Mouse (Mus musculus) bone marrow macrophage, adult 2 months (primary cell): Measurements from ENCODE around the gene Fam174b. TPM values are rescaled to one million over a fixed set of nuclear protein-coding genes. Genes with fewer than 3 reads are reported as not detected.

Experiments used
- H3K27ac ChIP-seq: 2 replicates; pipeline ENCODE4 v1.5.1; 2012; ENCODE audit warnings: low read depth, low read length; ENCODE audit not compliant: insufficient read depth
- H3K4me1 ChIP-seq: 2 replicates; pipeline ENCODE4 v1.6.1; 2012; ENCODE audit warnings: low read length; ENCODE audit not compliant: control insufficient read depth, insufficient read depth
- H3K4me3 ChIP-seq: 2 replicates; pipeline ENCODE4 v1.5.1; 2012; ENCODE audit warnings: mild to moderate bottlenecking, low read length, moderate library complexity; ENCODE audit not compliant: insufficient read depth
- CTCF ChIP-seq: IDR thresholded peaks from 2 replicates; pipeline ENCODE4 v1.5.1; 2012; ENCODE audit warnings: low read depth, mild to moderate bottlenecking, low read length, moderate library complexity
- POLR2A ChIP-seq: IDR thresholded peaks from 2 replicates; pipeline ENCODE4 v1.6.1; 2012; ENCODE audit warnings: mild to moderate bottlenecking, low read depth, low read length, borderline replicate concordance
- polyA plus RNA-seq: library from polyadenylated mRNA; stranded (reverse); fragments of >200 nt; gene quantifications from 2 replicates; pipeline ENCODE4 v1.2.4, GENCODE M21; 2012; ENCODE audit not compliant: missing spikeins, insufficient read depth, insufficient read length

The Fam174b gene
- polyA plus RNA-seq, 1 experiment, result not detected

GRCm38 (mm10) chr7:73771384-73772274 is 31.5 kb downstream of the Fam174b start:
- no peaks in the 10 kb centered on the region for H3K4me1 ChIP-seq
- TF ChIP-seq CTCF (no peak), POLR2A (no peak)
- H3K27ac ChIP-seq, result no peak overlapping the region
- H3K4me3 ChIP-seq, result no peak overlapping the region

DNA sequence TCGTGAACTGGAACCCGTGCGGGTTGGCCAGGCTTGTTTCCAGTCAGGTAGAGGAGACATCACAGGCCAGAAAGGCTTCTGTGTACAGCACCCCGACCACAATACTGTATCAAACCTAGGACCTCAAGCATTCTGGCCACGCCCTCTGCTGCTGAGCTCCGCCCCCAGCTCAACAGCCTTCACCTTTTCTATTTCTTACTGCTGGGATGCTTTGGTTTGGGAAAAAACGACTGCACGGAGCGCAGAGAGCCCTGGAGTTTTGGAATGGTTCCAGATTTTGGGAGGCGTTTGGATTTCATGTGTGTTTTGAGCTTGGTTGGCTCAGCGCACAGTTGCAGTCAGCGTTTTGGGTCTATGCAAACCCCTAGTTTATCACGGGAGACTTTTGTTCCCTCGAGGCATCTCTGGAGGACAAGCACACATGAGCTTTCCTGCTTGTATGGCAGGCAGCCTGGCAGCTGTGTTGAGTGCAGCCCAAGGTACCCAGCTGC is 32.2 kb downstream of the Fam174b start:
- Histone ChIP-seq H3K27ac (no peak overlapping the region), H3K4me1 (no peaks in the 10 kb centered on the region), H3K4me3 (no peak overlapping the region)
- TF ChIP-seq POLR2A (no peak), CTCF (no peak)

GRCm38 (mm10) chr7:73774781-73775180 is 34.7 kb downstream of the Fam174b start:
- Histone ChIP-seq H3K27ac (no peak overlapping the region), H3K4me3 (no peak overlapping the region), H3K4me1 (no peaks in the 10 kb centered on the region)
- no peak for TF ChIP-seq CTCF
- TF ChIP-seq POLR2A, result no peak

DNA sequence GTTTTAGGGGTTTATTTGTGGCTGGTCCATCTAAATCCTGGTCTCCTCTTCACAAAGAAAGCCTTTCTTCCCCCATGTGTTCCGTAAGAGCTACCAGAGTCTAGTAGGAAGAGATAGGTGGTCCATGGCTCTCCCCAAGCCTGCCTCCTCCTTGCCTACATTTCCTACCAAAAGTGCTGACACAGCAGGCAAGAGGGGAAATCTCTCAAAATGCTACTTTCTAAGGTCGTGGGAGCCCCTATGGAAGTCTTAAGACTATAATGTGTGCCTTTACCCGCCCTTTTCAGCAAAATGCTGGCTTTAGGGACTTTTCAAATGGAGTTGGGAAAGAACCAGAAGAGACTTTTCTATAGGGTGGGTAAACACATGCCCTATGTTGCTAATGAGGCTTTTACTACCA is 37.7 kb downstream of the Fam174b start:
- H3K4me1 ChIP-seq, result no peaks in the 10 kb centered on the region
- TF ChIP-seq POLR2A, result no peak
- TF ChIP-seq CTCF, result no peak
- no peak overlapping the region for H3K4me3 ChIP-seq
- H3K27ac ChIP-seq, result no peak overlapping the region

DNA sequence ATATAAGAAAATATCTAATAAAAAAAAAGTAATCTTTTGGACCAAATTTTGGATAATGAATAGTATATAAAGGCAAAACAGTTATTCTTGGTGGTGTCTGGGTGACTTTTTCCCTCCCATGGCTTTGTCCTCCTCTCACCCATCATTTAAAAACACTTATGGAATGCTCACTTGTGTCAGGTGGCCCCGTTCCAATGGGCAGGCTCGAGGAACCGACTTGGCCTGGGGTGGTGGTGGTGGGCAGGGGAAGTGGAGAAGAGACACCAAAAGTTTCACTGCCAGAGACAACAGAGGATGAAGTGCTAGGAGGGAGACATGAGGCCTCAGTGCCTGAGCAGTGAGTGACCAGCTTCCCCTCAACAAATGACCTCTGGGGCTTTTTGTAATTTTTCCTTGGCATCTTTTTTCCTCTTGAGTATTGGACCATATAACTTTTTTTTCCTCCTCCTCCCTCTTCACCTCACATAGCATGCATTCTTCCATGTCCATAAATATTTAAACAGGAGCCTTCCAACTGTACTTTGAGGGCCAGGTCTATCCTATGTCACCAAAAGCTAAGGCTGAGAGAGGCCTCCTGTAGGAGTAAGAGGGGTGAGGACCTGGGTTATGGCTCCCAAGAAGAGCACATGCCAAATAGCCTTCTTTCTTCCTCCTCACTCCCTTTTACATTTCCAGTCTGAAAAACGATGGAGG is 44.8 kb downstream of the Fam174b start:
- Histone ChIP-seq H3K4me1 (no peaks in the 10 kb centered on the region), H3K4me3 (no peak overlapping the region), H3K27ac (no peak overlapping the region)
- TF ChIP-seq CTCF (no peak), POLR2A (no peak)

DNA sequence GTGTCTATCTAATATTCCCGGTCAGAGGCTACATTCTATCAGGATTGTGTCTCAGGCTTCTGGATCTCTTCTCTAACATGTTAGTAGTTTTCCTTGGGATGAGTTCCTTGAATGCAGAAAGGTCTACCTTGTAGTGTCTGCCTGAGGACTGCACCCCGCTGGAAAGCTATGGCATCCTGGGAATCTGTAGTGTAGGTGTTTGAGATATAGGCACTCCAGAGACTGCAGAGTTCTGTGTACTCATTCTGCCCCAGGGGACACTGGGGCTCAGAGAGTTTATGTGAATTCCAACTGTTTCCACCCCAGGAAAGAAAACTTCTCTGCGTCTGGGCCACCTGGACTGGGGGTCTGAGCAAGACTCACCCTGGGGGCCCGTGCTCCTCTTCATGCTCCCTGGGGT is 45.7 kb downstream of the Fam174b start:
- H3K4me3 ChIP-seq, result no peak overlapping the region
- no peak overlapping the region for H3K27ac ChIP-seq
- no peaks in the 10 kb centered on the region for H3K4me1 ChIP-seq
- TF ChIP-seq CTCF (no peak), POLR2A (no peak)

GRCm38 (mm10) chr7:73787513-73787912 is 47.4 kb downstream of the Fam174b start:
- TF ChIP-seq CTCF, result no peak
- TF ChIP-seq POLR2A, result no peak
- Histone ChIP-seq H3K4me1 (no peaks in the 10 kb centered on the region), H3K27ac (no peak overlapping the region), H3K4me3 (no peak overlapping the region)

DNA sequence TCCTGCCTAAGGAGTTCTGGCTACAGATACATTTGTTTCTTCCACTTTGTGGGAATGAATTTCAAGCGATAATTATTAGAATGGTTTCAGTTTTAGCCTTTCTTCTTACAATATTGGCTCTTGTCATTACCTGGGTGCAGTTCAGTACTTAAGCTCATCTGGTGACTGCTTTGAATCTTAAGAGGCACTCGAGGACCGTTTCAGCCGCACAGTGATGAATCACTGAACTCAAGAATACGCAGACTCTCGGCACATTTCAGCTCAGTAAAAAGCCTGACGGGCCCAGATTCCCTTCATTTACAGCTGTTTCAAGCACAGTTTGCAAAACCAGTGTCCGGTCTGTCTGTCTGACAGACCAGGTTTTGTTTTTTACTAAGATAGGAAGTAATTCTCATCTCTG is 51.0 kb downstream of the Fam174b start:
- TF ChIP-seq POLR2A (no peak), CTCF (no peak)
- no peak overlapping the region for H3K27ac ChIP-seq
- no peaks in the 10 kb centered on the region for H3K4me1 ChIP-seq
- no peak overlapping the region for H3K4me3 ChIP-seq

DNA sequence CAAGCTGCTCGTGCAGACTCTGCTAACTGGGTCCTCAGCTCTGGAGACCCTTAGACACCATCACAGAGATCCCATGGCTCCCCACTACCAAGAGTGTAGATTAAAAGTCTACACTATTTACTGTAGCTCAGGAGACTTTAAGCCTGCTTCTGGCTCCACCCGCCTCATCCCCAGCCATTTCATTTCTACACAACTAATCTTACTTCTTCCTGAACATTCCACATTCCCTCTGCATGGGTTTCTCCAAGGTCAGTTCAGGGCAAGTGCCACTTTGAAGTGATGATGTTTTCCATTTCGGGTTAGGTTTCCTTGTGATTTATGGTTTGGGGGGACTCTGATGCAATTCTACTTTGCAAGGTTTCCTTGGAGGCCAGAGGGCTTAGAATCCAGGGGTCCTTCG is 52.1 kb downstream of the Fam174b start:
- no peak for TF ChIP-seq POLR2A
- no peak for TF ChIP-seq CTCF
- Histone ChIP-seq H3K4me1 (no peaks in the 10 kb centered on the region), H3K27ac (no peak overlapping the region), H3K4me3 (no peak overlapping the region)

DNA sequence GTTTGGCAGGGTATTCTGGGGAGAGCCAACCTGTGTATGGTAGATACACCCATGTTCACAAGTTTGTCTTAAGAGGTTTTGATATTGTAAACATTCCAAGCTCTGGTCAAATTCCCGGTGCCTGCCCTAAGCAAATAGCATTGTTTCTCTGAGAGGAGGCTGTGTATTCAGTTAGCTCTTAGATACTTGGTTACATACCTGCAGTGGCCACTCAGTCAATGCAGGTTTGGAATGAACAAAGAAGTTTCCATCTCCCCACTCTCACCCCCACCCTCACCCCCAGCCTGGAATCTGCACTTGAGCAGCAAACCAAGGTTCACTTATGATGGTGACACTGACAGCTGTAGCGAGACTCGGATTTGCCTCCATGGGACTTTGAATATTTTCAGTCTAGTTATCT is 52.5 kb downstream of the Fam174b start:
- Histone ChIP-seq H3K27ac (no peak overlapping the region), H3K4me3 (no peak overlapping the region), H3K4me1 (no peaks in the 10 kb centered on the region)
- no peak for TF ChIP-seq POLR2A
- TF ChIP-seq CTCF, result no peak
